Mouse (Mus musculus): Measurements from ENCODE around the gene Gm20388.

The Gm20388 gene

DNA sequence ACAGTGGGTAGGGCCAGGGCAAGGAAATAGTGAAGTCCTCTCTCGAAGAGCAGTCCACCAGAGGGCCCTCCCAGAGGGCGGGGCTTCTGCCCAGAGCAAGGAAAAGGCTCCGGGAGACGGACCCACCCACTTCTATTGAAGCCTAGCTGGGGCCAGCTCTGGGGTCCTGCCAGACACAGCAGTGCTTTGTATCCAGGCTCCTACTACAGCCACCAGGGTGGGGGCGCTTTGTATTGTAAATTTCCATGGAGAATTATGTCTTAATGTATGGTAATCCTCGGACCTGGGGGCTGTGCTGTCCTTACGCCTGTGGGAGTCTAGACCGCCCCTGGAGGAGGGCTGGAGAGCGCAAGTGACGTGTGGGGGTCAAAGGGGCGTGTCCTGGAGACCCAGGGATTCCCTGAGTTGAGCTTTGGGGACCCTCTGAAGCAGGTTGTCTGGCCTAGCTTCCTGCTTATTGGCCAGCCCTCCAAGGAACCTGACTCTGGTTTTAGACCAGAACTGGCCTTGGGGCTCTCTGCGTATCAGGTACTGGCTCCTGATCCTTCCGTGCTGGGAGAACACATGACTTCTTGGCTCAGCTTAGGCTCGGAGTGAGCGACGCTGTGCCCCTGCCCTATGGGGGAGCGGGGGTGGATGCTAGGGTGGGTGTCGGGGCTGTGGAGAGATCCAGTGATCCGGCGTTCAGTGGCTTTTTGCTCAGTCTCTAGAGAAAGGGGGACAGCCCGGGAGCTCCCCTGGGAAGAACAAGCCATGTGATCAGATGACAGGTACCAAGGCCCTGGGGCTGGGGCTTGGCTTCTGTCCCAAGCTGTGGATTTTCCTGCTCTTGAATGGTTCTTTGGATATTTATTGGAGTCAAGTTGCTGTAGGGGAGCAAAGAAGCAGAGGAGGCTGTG is 598.7 kb downstream of the Gm20388 start:
- intact Hi-C loops (cut with DNase I) = no loop called here

DNA sequence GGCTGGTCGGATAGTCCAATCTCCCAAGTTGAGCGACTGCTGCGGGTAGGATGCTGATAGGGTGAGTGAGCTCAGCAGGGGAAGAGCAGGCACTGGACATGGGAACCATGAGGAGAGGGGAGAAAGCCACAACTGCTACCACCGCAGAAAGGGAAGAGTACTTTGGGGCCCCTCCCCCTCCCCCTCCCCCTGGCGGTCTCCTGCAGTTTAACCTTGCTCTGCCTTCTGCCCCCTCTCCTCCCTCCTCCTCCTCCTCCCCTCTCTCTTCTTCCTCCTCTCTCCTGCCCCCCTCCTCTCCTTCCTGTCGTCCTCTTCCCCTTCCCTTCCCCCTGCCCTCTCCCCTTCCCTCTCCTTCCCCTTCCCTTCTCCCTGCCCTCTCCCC is 599.4 kb downstream of the Gm20388 start:
- intact Hi-C loops (cut with DNase I) = no loop called here

DNA sequence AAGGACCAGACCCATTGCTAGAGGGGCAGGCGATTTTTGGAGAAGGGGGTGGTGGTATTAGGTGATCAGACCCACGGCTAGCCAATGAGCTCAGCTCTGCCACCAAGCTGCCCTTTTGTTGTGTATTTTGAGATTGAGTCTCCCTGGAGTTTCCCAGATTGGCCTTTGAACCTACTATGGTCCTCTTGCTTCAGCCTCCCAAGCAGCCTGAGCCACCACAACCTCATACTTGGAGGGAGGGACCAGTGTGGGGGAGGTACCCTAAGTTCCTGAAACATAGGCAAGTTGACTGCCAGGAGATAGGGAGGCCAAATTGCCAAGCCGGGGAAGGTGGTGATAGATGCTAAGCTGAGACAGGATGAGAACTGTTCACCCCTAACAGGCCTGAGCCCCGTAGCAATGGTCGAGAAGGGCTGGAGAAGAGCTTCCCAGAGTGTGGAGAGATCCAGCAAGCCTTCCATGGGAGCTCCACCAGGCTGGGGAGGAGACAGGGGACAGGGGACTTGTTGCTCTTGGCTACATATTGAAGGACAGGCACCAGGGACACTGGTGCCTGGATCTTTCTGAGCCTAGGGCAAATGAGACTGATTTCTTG is 600.3 kb downstream of the Gm20388 start:
- intact Hi-C loops (cut with DNase I) = no loop called here

DNA sequence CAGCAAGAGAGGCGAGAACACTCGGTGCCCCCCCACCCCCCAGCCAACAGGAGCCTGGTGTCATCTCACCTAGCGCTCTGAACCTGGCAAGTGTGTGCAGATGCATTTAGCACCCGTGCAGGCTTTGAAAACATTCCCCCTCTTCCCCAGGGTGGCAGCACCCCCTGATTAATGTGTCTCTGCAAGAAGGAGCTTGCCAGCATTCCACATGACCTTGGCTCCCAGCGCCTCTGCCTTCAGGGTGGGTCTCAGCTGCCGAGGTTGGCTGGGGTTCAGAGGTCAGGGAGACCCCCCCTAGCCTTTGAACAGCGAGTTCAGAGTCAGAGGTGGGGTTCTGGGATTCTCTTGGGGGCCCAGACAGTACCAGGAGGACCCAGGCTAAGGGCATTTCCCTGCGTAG is 601.1 kb downstream of the Gm20388 start:
- intact Hi-C loops (cut with DNase I) = no loop called here

DNA sequence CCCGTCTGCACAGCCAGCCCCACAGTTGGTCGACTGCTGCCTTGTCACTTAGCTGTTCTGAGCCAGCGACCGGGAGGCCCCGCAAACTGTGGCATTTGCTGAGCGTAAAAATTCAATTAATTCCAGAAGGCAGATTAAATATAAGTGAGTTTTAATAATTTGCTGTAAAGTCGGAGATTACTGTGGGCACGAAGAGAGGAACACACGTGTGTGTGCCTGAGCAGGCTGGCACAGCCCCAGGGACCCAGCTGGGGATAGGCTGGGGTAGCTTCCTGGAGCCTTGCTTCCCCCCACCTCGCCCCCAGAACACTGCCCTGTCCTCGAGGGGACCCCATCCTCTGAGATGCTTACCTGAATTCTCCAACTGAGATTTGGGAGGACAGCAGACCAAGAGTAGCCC is 601.7 kb downstream of the Gm20388 start:
- intact Hi-C loops (cut with DNase I) = no loop called here

DNA sequence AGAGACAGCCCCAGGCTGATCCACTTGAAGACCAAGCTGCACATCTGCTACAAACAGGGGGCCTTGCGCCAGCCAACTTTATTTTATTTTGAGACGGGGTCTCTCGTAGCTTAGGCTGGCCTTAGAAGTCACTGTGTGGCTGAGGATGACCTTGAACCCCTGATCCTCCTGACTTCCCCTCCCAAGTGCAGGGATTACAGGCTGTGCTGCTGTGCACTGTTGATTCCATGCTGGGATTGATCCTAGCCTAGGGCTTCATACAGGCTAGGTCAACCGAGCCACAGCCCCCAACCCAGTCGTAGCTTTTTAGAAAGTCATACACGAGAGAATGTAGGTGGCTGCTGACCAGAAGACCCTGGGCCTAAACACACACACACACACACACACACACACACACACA is 602.5 kb downstream of the Gm20388 start:
- intact Hi-C loops (cut with DNase I) = no loop called here

DNA sequence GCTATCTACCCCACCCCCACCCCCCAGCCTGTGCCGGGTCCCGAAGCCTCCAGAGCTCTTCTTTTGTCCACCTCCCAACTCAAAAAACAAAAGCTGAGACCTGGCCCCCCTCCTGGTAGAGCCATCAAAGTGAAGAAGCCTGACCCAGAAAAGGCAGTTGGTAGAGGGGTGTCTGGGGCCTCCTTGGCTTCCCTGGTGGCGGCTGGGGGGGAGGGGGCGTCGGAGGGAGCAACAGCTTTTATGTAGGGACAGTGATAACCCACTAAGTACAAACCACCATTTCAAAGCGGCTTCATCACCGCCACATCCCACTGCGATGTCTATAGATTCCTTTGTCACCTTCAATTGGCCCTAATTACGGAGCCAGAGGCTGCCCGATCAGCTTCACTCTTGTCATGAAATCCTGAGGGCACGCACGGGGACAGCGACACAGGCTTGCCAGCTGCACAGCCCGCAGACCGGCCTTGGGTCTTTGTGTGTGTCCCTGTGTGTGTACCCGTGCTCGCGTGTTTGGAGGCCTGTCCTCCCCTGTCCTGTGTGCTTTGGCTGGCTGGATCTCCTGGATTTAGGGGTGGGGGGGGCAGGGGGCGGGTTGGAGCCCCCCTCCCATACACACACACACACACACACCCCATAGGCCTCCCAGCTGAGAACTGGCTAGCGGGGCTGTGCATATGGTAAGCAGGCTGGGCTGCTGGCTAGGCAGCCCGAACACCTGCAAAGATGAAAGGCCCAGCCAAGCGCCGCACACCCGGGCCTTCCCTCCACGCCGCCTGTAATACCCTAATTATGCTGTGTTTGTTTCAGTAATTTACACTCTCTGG is 603.2 kb downstream of the Gm20388 start:
- intact Hi-C loops (cut with DNase I) = no loop called here

DNA sequence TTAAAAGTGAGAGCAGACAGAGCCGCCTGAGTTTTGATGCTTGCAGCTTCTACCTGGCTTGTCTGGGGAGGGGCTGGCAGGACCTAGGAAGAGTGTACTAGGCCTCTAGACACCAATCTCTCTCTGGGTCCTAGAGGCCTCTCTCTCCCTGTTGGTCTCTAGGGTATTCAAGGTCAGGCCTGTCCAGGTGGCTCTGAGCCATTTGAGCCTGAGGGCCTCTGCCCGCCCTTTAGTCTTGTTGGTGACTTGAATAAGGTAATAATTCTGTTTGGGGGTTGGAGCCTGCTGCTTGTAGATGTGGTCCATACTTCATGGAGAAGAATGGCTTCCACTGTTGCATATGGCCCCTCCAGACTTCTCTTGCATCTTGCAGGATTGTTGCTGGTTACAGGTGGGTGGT is 604.6 kb downstream of the Gm20388 start:
- intact Hi-C loops (cut with DNase I) = no loop called here

DNA sequence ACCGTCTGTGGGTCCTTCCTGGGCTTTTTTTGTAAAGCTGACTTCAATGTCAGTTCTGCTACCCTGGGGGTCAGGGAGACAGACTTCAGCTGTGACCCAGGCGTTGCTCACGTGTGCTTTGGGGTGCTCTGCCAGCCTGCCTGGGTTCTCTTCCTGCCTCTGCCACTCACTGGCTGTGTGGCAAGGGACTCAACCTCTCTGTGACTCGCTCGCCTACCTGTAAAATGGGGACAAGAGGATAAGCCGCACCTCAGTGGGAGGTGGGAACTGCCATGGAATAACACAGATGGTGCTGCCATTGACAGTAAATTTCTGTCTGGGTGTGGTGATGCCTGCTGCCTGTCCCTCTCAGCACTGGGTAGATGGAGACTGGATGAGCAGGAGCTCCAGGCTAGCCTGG is 605.0 kb downstream of the Gm20388 start:
- intact Hi-C loops (cut with DNase I) = no loop called here

DNA sequence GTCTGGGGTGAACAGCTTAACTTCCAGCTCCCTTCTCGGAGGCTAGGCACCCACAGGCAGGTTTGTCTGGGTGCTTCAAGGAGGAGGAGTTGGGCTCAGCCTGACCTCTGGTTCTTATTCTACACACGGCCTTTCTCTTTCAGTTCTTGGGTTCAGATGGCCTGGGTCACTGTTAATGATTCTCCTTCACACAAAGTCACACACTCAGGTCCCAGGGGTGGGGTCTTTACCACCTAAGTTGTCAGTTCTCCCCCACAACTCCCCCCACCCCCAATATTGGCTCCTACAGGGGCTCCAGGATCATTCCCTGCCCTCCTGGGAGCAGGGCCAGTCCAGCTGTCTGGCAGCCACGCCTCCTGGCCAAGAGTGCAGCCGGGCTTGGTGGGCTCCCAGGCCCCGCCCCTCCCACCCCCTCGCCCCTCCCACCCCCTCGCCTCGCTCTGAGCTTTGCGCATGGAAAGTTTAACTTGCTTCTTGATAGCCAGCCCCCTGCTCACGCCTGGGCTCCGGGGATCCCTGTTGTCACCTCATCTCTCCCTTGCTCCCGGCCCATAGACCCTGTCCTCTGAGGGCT is 605.6 kb downstream of the Gm20388 start:
- intact Hi-C loops (cut with DNase I) = no loop called here

DNA sequence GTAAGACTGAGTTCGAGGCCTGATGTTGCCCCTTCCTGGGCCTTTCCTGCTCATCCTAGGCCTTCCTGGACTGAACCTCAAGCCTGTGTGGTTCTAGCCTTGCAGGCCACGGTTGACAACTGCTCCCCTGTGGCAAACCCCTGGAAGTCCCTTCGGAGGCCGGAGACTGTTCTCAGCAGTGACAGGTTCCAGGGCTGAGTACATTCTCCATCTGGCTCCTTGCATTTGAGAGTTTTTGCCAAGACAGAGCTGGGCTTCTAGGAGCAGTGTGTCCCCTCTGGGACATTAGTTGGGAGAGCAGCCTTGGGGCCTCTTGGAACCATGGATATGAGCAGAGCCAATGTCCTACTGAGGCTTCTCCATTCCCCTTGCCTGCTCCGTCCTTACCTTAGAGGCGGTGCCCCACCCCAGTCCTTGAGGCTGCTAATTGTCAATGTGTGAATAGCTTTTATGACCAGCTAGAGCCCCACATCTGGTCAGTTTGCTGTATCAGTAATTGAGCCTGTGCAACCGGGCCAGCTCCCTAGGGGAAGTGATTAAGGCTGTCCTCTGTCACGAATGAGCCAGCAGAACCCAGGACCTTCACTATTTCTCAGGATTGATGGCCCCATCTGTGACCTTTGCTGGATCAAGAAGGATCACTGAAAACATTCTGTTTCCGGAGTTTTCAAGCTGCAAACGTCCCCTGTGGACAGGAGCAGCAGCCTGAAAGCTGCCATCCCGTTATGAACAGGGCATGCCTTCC is 607.2 kb downstream of the Gm20388 start:
- intact Hi-C loops (cut with DNase I) = no loop called here

DNA sequence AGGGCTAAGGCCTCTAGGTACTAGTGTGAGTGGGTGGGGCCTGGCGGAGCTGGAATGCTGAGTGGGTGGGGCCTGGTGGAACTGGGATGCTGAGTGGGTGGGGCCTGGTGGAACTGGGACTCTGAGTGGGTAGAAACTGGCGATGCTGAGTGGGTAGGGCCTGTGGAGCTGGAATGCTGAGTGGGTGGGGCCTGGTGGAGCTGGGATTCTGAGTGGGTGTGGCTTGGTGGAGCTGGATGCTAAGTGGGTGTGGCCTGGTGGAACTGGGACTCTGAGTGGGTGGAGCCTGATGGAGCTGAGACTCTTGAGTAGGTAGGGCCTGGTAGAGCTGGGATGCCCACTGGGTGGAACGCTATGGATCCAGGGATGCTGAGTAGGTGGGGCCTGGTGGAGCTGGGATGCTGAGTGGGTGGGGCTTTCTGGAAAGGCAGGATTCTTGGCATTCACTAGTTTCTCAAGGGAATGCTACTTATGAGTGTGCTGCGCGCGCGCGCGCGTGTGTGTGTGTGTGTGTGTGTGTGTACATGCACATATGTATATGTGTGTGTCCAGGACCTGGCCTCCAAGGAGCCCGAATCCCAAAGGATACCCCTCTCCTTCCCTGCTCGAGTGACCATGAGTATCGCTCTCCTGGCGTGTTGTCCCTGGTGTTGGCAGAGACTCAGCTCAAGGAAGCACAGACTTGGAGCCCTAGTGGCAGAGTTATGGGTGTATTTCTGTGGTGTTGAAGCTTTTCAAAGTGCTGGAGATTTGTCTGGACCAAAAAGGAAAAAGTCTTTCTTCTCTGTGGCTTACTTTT is 608.3 kb downstream of the Gm20388 start:
- intact Hi-C loops (cut with DNase I) = no loop called here

DNA sequence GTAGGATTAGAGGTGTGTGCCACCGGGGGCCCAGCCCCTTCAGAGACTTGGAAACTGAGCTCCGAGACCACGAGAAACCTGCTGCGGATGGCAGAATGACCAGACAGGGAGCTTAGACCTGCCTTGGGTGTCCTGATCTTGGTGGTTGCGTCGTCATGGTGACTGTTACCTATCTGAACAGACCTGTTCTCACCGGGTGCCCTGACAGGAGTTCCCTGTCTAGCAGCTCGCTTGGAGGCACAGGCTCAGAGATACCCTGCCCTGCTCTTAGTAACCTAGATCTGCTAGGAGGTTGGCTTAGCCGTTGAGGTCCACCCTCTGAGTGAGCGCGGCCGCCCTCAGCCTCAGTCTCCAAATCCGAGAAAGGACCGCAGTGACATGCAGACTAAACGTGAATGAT is 609.6 kb downstream of the Gm20388 start:
- intact Hi-C loops (cut with DNase I) = no loop called here

DNA sequence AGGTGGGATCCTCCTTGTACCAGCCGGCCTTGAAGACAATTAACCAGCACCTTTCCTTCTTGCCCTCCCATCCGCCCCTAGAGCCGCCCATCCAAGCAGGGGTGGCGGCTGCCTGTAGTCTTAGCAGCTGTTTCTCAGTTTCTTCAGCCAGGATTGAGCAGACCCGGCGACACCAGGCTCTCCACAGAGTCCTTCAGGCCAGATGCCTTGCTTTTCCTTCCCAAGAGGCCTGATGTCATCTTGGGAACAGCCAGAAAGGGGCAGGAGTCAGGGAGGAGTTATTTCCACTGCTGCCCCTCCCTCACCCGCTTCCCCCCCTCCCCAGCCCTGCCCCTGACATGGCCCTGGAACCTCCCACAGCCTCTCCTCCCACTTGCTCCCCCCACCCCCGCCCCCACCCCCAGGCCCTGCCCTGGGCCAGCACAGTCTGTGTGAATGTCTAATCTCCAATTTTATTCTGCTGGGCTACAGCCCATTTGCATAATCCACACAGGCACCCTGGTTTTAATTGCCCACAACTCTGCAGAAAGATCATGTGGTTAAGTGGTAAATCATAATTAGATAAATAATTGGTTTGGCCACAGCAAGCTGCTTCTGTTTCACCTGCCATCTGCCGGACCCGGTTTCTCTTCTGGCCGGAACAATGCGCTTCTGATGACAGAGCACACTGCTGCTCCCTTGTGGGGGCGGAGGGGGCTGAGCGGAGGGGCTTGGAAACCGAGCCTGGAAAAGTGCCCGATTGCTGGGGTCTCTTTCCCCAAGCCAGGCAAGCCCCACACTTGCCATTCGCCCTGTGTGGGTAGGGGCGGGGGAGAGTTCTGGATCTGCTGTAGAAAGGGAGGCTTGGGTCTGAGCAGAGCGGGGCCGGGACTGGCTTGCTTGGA is 610.3 kb downstream of the Gm20388 start:
- intact Hi-C loops (cut with DNase I) = no loop called here

DNA sequence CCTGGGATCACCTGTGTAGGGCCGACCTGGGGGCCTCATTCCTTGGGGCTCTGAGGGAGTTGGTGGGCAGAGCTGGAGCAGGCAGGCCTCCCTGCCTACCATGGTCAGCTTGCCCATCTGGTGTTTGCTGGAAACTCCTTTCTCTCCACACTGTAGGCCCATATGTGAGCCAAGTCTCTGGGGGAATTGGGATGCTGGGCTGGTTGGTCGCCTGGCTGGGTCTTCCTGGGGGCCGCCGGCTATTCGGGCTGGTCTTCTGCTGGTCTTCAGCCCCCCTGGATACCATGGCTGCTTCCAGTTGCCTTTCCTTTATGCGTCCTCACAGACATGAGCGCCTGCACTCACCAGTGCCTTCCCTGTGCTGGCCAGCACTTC is 610.9 kb downstream of the Gm20388 start:
- intact Hi-C loops (cut with DNase I) = no loop called here

DNA sequence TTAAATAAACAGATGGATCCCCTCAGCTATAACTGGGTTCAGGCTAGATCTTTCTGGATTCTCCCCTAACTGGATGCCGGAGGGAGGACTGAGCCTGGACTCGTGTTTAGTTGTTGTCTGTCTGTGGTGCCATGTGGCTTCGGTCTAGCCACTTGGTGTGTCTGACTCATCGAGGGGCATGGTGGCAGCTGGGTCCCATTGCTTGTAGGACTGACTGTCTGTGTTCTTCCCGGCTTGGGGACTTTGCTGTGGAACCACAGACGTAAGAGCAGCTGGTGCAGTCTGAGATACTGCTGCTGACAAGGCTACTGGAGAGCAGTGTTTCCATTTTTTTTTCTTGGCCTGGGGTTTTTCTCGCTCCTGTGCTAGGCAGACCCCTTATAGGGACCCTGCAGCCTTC is 613.0 kb downstream of the Gm20388 start:
- intact Hi-C loops (cut with DNase I) = no loop called here

DNA sequence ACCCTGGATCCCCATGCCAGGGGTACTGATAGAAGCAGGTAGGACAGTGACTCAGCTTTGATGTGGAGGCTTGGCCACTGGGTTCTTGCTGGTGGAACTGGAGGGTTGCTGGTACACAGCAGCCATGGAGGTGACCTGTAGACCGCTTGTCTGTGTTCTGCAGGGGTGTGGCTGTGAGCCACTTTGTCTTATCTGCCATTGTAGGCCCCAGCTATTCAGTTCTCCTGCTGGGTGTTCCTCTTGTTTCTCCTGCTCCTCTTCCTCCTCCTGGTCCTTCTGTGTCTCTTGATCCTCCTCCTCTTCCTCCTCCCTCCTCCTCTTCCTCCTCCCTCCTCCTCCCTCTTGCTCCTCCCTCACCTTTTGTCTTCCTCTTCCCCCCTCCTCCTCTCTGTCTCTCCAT is 614.5 kb downstream of the Gm20388 start:
- intact Hi-C loops (cut with DNase I) = no loop called here

DNA sequence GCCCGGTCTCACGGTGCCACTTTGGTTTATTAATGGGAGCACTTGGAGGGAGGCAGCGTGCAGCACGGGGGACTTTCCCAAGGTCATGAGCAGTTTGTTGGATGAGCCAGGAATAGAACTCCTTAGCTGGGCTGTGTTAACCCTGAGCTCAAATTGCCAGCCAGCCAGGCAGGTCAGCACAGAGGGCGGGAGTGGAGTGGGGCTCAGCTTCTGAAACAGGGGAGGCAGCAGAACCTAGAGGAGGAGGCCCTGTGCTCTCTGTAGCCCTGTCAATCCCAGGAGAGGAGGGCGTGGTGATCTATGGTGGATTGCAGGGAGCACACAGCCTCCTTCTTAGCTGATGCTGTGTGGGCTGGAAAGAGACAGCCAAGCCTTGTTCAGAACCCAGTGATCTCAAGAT is 615.2 kb downstream of the Gm20388 start:
- intact Hi-C loops (cut with DNase I) = no loop called here

DNA sequence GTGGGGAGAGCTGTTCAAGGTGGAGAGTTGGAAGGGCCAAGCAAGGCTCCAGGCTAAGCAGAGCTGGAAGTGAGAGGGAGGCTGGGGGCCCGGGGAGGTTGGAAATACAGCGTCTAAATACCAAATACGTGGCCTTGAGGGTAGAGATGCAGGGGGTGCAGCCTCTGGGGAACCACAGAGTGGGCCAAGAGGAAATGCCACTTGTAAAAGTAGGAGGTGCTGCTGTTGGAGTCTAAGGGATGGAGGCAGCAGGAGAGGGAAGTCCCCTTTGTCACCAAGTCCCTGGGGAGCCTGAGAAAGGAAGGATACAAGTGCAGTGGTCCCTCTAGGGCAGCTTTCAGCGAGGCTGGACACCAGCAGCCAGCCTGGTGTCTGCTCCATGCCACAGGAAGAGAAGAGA is 615.9 kb downstream of the Gm20388 start:
- intact Hi-C loops (cut with DNase I) = no loop called here

All from adrenal gland (tissue).